Mouse (Mus musculus): ENCODE results near the gene Mrpl4. TPM values are rescaled to one million over a fixed set of nuclear protein-coding genes. Genes with fewer than 3 reads are reported as not detected.

The Mrpl4 gene
- 119 and 130 TPM in 2 replicates for polyA plus RNA-seq (2014; fragmentation: Nextera tagmentation; extraction: Ambion mirVana)

GRCm38 (mm10) chr9:21002627-21003551, at the start of gene Mrpl4:
Gene Mrpl4, plus strand, starts transcription at chr9:21002738.
- Histone ChIP-seq H3K27me3 (ENCODE audit: control insufficient read depth, insufficient read depth, low read length) (no peaks in the 10 kb centered on the region), H3K9ac (ENCODE audit: low read length) (peak within 1 kb of the TSS; percentile 68), H3K27ac (ENCODE audit: low read depth, low read length) (0 out of 2 replicates have a peak within 1 kb of the TSS, but pooled peaks have one; percentile 25), H3K36me3 (ENCODE audit: control insufficient read depth, insufficient read depth, low read length) (no peaks in the 10 kb centered on the region; the same call in 1 of the 2 replicates), H3K9me3 (ENCODE audit: control insufficient read depth, low read length) (no peaks in the 10 kb centered on the region), H3K4me1 (replicated peaks; ENCODE audit: control insufficient read depth, insufficient read depth, low read length) (no peaks in the 10 kb centered on the region), H3K4me2 (ENCODE audit: low read depth, low read length, severe bottlenecking) (peak within 1 kb of the TSS; percentile 79), H3K4me3 (ENCODE audit: low read depth, low read length) (peak within 1 kb of the TSS; percentile 85)
- peak; percentile 85 for ATAC-seq (replicated peaks; ENCODE audit: low FRiP score)
- WGBS: 1% methylated on average over 72 of the region's 72 CpGs
- DNase-seq (ENCODE audit: low spot score): peak; percentile 93

- DNase-seq (ENCODE audit: low spot score): no peak
- Histone ChIP-seq H3K27me3 (ENCODE audit: control insufficient read depth, insufficient read depth, low read length) (no peaks in the 10 kb centered on the region), H3K4me2 (ENCODE audit: low read depth, low read length, severe bottlenecking) (no peak overlapping the region), H3K36me3 (ENCODE audit: control insufficient read depth, insufficient read depth, low read length) (no peaks in the 10 kb centered on the region), H3K4me3 (ENCODE audit: low read depth, low read length) (no peak overlapping the region), H3K4me1 (replicated peaks; ENCODE audit: control insufficient read depth, insufficient read depth, low read length) (no peaks in the 10 kb centered on the region), H3K9ac (ENCODE audit: low read length) (no peak overlapping the region), H3K9me3 (ENCODE audit: control insufficient read depth, low read length) (no peaks in the 10 kb centered on the region), H3K27ac (ENCODE audit: low read depth, low read length) (no peak overlapping the region)
- no peak for ATAC-seq (replicated peaks; ENCODE audit: low FRiP score)
- 90% methylated on average over 3 of the region's 3 CpGs for WGBS
Measured at GRCm38 (mm10) chr9:20956989-20957388, 45.5 kb upstream of the Mrpl4 start.

GRCm38 (mm10) chr9:20959430-20959938, 43.1 kb upstream of the Mrpl4 start, which contains the start of gene Dnmt1:
Gene Dnmt1, minus strand, starts transcription at chr9:20959888.
- Histone ChIP-seq H3K27me3 (ENCODE audit: control insufficient read depth, insufficient read depth, low read length) (no peaks in the 10 kb centered on the region), H3K9me3 (ENCODE audit: control insufficient read depth, low read length) (no peaks in the 10 kb centered on the region), H3K4me1 (replicated peaks; ENCODE audit: control insufficient read depth, insufficient read depth, low read length) (no peaks in the 10 kb centered on the region), H3K27ac (ENCODE audit: low read depth, low read length) (no peak within 1 kb of the TSS), H3K4me3 (ENCODE audit: low read depth, low read length) (no peak within 1 kb of the TSS), H3K36me3 (ENCODE audit: control insufficient read depth, insufficient read depth, low read length) (no peaks in the 10 kb centered on the region), H3K4me2 (ENCODE audit: low read depth, low read length, severe bottlenecking) (no peak within 1 kb of the TSS), H3K9ac (ENCODE audit: low read length) (no peak within 1 kb of the TSS)
- ATAC-seq (replicated peaks; ENCODE audit: low FRiP score) (no peak), DNase-seq (ENCODE audit: low spot score) (no peak)
- WGBS: 86% methylated on average over 2 of the region's 2 CpGs

- Histone ChIP-seq H3K9ac (ENCODE audit: low read length) (no peak overlapping the region), H3K4me2 (ENCODE audit: low read depth, low read length, severe bottlenecking) (no peak overlapping the region), H3K36me3 (ENCODE audit: control insufficient read depth, insufficient read depth, low read length) (no peaks in the 10 kb centered on the region), H3K4me1 (replicated peaks; ENCODE audit: control insufficient read depth, insufficient read depth, low read length) (no peaks in the 10 kb centered on the region), H3K27me3 (ENCODE audit: control insufficient read depth, insufficient read depth, low read length) (no peaks in the 10 kb centered on the region), H3K9me3 (ENCODE audit: control insufficient read depth, low read length) (no peaks in the 10 kb centered on the region), H3K4me3 (ENCODE audit: low read depth, low read length) (no peak overlapping the region), H3K27ac (ENCODE audit: low read depth, low read length) (no peak overlapping the region)
- ATAC-seq (replicated peaks; ENCODE audit: low FRiP score): no peak
- WGBS: 82% methylated on average over 9 of the region's 9 CpGs
- DNase-seq (ENCODE audit: low spot score): no peak
Measured at GRCm38 (mm10) chr9:20961557-20961956, 41.0 kb upstream of the Mrpl4 start.

- H3K36me3 ChIP-seq (ENCODE audit: control insufficient read depth, insufficient read depth, low read length): peaks cover 2% of the 10 kb centered on the region; the same call in 1 of the 2 replicates
- 86% methylated on average over 4 of the region's 4 CpGs for WGBS
- no peaks in the 10 kb centered on the region for H3K4me1 ChIP-seq (replicated peaks; ENCODE audit: control insufficient read depth, insufficient read depth, low read length)
- no peak for ATAC-seq (replicated peaks; ENCODE audit: low FRiP score)
- no peak for DNase-seq (ENCODE audit: low spot score)
- no peak overlapping the region for H3K4me2 ChIP-seq (ENCODE audit: low read depth, low read length, severe bottlenecking)
- H3K27me3 ChIP-seq (ENCODE audit: control insufficient read depth, insufficient read depth, low read length): no peaks in the 10 kb centered on the region
- H3K27ac ChIP-seq (ENCODE audit: low read depth, low read length): no peak overlapping the region
- H3K9ac ChIP-seq (ENCODE audit: low read length): no peak overlapping the region
- no peaks in the 10 kb centered on the region for H3K9me3 ChIP-seq (ENCODE audit: control insufficient read depth, low read length)
- H3K4me3 ChIP-seq (ENCODE audit: low read depth, low read length): no peak overlapping the region
Measured at GRCm38 (mm10) chr9:20965606-20966005, 36.9 kb upstream of the Mrpl4 start.

GRCm38 (mm10) chr9:20966008-20966407, 36.5 kb upstream of the Mrpl4 start:
- DNase-seq (ENCODE audit: low spot score): no peak
- Histone ChIP-seq H3K4me3 (ENCODE audit: low read depth, low read length) (no peak overlapping the region), H3K27ac (ENCODE audit: low read depth, low read length) (no peak overlapping the region), H3K9ac (ENCODE audit: low read length) (no peak overlapping the region), H3K36me3 (ENCODE audit: control insufficient read depth, insufficient read depth, low read length) (peaks cover 2% of the 10 kb centered on the region; the same call in 1 of the 2 replicates), H3K27me3 (ENCODE audit: control insufficient read depth, insufficient read depth, low read length) (no peaks in the 10 kb centered on the region), H3K4me2 (ENCODE audit: low read depth, low read length, severe bottlenecking) (no peak overlapping the region), H3K4me1 (replicated peaks; ENCODE audit: control insufficient read depth, insufficient read depth, low read length) (no peaks in the 10 kb centered on the region), H3K9me3 (ENCODE audit: control insufficient read depth, low read length) (no peaks in the 10 kb centered on the region)
- no peak for ATAC-seq (replicated peaks; ENCODE audit: low FRiP score)
- WGBS: 83% methylated on average over 3 of the region's 3 CpGs

GRCm38 (mm10) chr9:20966747-20967146, 35.8 kb upstream of the Mrpl4 start:
- H3K9me3 ChIP-seq (ENCODE audit: control insufficient read depth, low read length): no peaks in the 10 kb centered on the region
- H3K27ac ChIP-seq (ENCODE audit: low read depth, low read length): no peak overlapping the region
- H3K4me3 ChIP-seq (ENCODE audit: low read depth, low read length): no peak overlapping the region
- H3K4me2 ChIP-seq (ENCODE audit: low read depth, low read length, severe bottlenecking): no peak overlapping the region
- ATAC-seq (replicated peaks; ENCODE audit: low FRiP score) (no peak), DNase-seq (ENCODE audit: low spot score) (no peak)
- no peaks in the 10 kb centered on the region for H3K4me1 ChIP-seq (replicated peaks; ENCODE audit: control insufficient read depth, insufficient read depth, low read length)
- no peaks in the 10 kb centered on the region for H3K27me3 ChIP-seq (ENCODE audit: control insufficient read depth, insufficient read depth, low read length)
- WGBS: 87% methylated on average over 5 of the region's 5 CpGs
- H3K9ac ChIP-seq (ENCODE audit: low read length): no peak overlapping the region
- peaks cover 2% of the 10 kb centered on the region; the same call in 1 of the 2 replicates for H3K36me3 ChIP-seq (ENCODE audit: control insufficient read depth, insufficient read depth, low read length)

- H3K27ac ChIP-seq (ENCODE audit: low read depth, low read length): no peak overlapping the region
- WGBS: 75% methylated on average over 7 of the region's 7 CpGs
- no peaks in the 10 kb centered on the region for H3K9me3 ChIP-seq (ENCODE audit: control insufficient read depth, low read length)
- H3K27me3 ChIP-seq (ENCODE audit: control insufficient read depth, insufficient read depth, low read length): no peaks in the 10 kb centered on the region
- H3K4me2 ChIP-seq (ENCODE audit: low read depth, low read length, severe bottlenecking): no peak overlapping the region
- H3K4me3 ChIP-seq (ENCODE audit: low read depth, low read length): no peak overlapping the region
- peaks cover 7% of the 10 kb centered on the region; the same call in 1 of the 2 replicates for H3K4me1 ChIP-seq (replicated peaks; ENCODE audit: control insufficient read depth, insufficient read depth, low read length)
- peak overlapping the region; percentile 46; the same call in 1 of the 2 replicates for H3K9ac ChIP-seq (ENCODE audit: low read length)
- no peak for DNase-seq (ENCODE audit: low spot score)
- peaks cover 2% of the 10 kb centered on the region; the same call in 1 of the 2 replicates for H3K36me3 ChIP-seq (ENCODE audit: control insufficient read depth, insufficient read depth, low read length)
- no peak for ATAC-seq (replicated peaks; ENCODE audit: low FRiP score)
Measured at GRCm38 (mm10) chr9:20971751-20972140, 30.8 kb upstream of the Mrpl4 start.

All from forebrain, embryonic 11.5 days (tissue).